Mouse (Mus musculus): ENCODE data around the gene Skiv2l.

- no peak for TF ChIP-seq CTCF (conservative IDR thresholded peaks at IDR 0.05; ENCODE audit: low read length)
- no peak for TF ChIP-seq POU5F1 (IDR thresholded peaks at IDR 0.05; ENCODE audit: borderline replicate concordance, low read length)
- no peak for TF ChIP-seq NANOG (IDR thresholded peaks at IDR 0.05; ENCODE audit: borderline replicate concordance, low read length)
Observed at GRCm38 (mm10) chr17:34861704-34862415, 11.8 kb upstream of the Skiv2l start.
